In genomic region chr4:41129406-41129805, GRCm38 (mm10) we compare ENCODE assay signal across 8 mouse cellular contexts. TPM values are rescaled to one million over a fixed set of nuclear protein-coding genes. Genes with fewer than 3 reads are reported as not detected.
A peak's percentile ranks its signal among the peaks of the same experiment; 100 is the strongest.
DNase-seq lines count a peak whose midpoint lies in the region; ATAC-seq and TF ChIP-seq lines count a peak whose summit lies in the region.

No protein-coding gene starts in this region.

- no peaks in the 10 kb centered on the region for H3K4me1 ChIP-seq in stomach, embryonic 16.5 days (ENCODE audit: control insufficient read depth, insufficient read depth, low read length)

- no peak overlapping the region for H3K4me3 ChIP-seq in layer of hippocampus, adult 2 months
- no peak overlapping the region for H3K4me3 ChIP-seq in stomach, embryonic 16.5 days (replicated peaks; ENCODE audit: low read length)

- TF ChIP-seq CTCF in layer of hippocampus, adult 2 months (conservative IDR thresholded peaks at IDR 0.05), result peak; percentile 87

- 2% methylated on average over 2 of the region's 2 CpGs for WGBS in stomach, embryonic 16.5 days

- H3K9me3 ChIP-seq in stomach, embryonic 16.5 days (replicated peaks; ENCODE audit: control insufficient read depth, low read length), result no peaks in the 10 kb centered on the region

- no peak overlapping the region for H3K27ac ChIP-seq in layer of hippocampus, adult 2 months
- H3K27ac ChIP-seq in stomach, embryonic 16.5 days (ENCODE audit: low read length), result no peak overlapping the region

- ATAC-seq in common myeloid progenitor, adult 5-6 weeks (replicated peaks; ENCODE audit: low read depth, poor library complexity, severe bottlenecking), result peak; percentile 84
- ATAC-seq in stomach, embryonic 16.5 days (ENCODE audit: insufficient read depth, low FRiP score), result peak; percentile 68; the same call in 1 of the 2 replicates

- no peaks in the 10 kb centered on the region for H3K36me3 ChIP-seq in stomach, embryonic 16.5 days (ENCODE audit: control insufficient read depth, insufficient read depth, low read length)

- H3K9ac ChIP-seq in stomach, embryonic 16.5 days (ENCODE audit: low read length), result no peak overlapping the region

- peak in 1 of 2 experiments; percentile 64 for DNase-seq in layer of hippocampus, adult 2 months (ENCODE audit: low spot score in 2 of 2)
- DNase-seq in layer of hippocampus, adult 9-11 months, result no peak
- DNase-seq in R1 (ENCODE audit: low read depth, low spot score), result peak; percentile 81
- peak; percentile 50 to 54 for DNase-seq in heart, adult 9 months (ENCODE audit: low spot score in 2 of 2)
- DNase-seq in kidney, postnatal 25 days, result peak; percentile 72
- DNase-seq in lung, postnatal 25 days (ENCODE audit: low spot score), result peak; percentile 79

- no peak overlapping the region for H3K4me2 ChIP-seq in stomach, embryonic 16.5 days (ENCODE audit: low read depth, low read length)

- no peaks in the 10 kb centered on the region for H3K27me3 ChIP-seq in stomach, embryonic 16.5 days (ENCODE audit: control insufficient read depth, insufficient read depth, low read length)

RNA-seq across cellular contexts. Expression of gene Nol6, which starts 5.2 kb away (rescaled TPM):
- 100 to 1,000 TPM; 105 to 113 TPM for total RNA-seq in layer of hippocampus, adult 2 months (2021)
- 19.7 and 33.3 TPM in 2 replicates for total RNA-seq in common myeloid progenitor, adult 5-6 weeks (2017)
- polyA plus RNA-seq in stomach, embryonic 16.5 days (2015; fragmentation: Nextera tagmentation; extraction: Ambion mirVana), result 24.2 and 27.1 TPM in 2 replicates

RNA-seq across cellular contexts. Expression of gene Ube2r2, which starts 6.1 kb away (rescaled TPM):
- 10 to 100 TPM; 77.3 to 81.1 TPM for total RNA-seq in layer of hippocampus, adult 2 months (2021)
- total RNA-seq in common myeloid progenitor, adult 5-6 weeks (2017), result 34.3 and 36.5 TPM in 2 replicates
- polyA plus RNA-seq in stomach, embryonic 16.5 days (2015; fragmentation: Nextera tagmentation; extraction: Ambion mirVana), result 54.7 and 59.9 TPM in 2 replicates

RNA-seq across cellular contexts. Expression of gene Aqp3, which starts 31.4 kb away (rescaled TPM):
- not detected for total RNA-seq in layer of hippocampus, adult 2 months (2021)
- total RNA-seq in common myeloid progenitor, adult 5-6 weeks (2017), result not detected in 2 replicates
- polyA plus RNA-seq in stomach, embryonic 16.5 days (2015; fragmentation: Nextera tagmentation; extraction: Ambion mirVana), result 101 and 127 TPM in 2 replicates
